Mouse (Mus musculus): ENCODE measurements around the gene Slc16a13.

DNA sequence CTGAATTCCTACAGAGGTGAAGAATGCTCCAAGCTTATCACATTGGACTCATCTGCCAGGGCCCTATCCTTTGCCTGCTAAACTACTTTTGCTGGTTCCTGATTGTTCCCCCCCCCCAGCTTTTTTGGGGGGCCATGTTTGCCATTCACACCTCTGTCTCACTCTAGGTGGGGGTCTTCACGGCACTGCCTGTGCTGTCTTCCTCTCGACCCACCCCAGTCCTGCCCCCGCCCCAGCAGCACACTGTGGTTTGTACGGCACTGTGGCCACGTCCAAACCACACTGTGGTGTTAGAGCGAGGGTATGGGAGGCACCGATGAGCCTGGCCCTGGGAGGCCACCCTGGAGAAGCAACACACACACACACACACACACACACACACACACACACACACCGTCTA is 13.6 kb upstream of the Slc16a13 start:
- no peak for TF ChIP-seq CTCF (IDR thresholded peaks at IDR 0.05; ENCODE audit: low read depth, low read length)
- TF ChIP-seq POLR2A (IDR thresholded peaks at IDR 0.05; ENCODE audit: borderline replicate concordance, low read depth, low read length), result no peak
